Mouse (Mus musculus) CH12.LX (cell line): ENCODE results near the gene Olfml2b. TPM values are rescaled to one million over a fixed set of nuclear protein-coding genes. Genes with fewer than 3 reads are reported as not detected.

Experiments used
- DNase-seq: peaks from one replicate; pipeline ENCODE4 v3.0.0-alpha.2; 2013; ENCODE audit errors: extremely low read depth
- H3K27ac ChIP-seq: 2 replicates; pipeline ENCODE4 v1.5.1; 2012; ENCODE audit warnings: low read depth, mild to moderate bottlenecking, control low read depth, moderate library complexity; ENCODE audit not compliant: insufficient read depth
- H3K27me3 ChIP-seq: replicated peaks from 2 replicates; pipeline ENCODE3; 2012; ENCODE audit warnings: inconsistent platforms
- H3K36me3 ChIP-seq, 2 experiments: replicated peaks in 1 of 2; 2 replicates each; pipeline versions ENCODE3 to v1.6.1; 2012; ENCODE audit warnings: inconsistent platforms in 1 of 2, low read length in 1 of 2, mild to moderate bottlenecking in 1 of 2, mixed read lengths in 1 of 2, moderate library complexity in 1 of 2; ENCODE audit not compliant: control insufficient read depth in 1 of 2, insufficient read depth in 1 of 2
- H3K4me1 ChIP-seq, 2 experiments: 2 replicates each; pipeline ENCODE4 v1.6.1; 2012; ENCODE audit warnings: inconsistent platforms in 1 of 2, moderate library complexity in 1 of 2; ENCODE audit not compliant: insufficient read depth in 2 of 2, control insufficient read depth in 1 of 2
- H3K4me2 ChIP-seq: 2 replicates; pipeline ENCODE4 v1.6.1; 2012; ENCODE audit warnings: low read depth, mild to moderate bottlenecking, control low read depth; ENCODE audit not compliant: poor library complexity, insufficient read depth, severe bottlenecking
- H3K4me3 ChIP-seq, 3 experiments: fragments of 150-350 bp in 1 of 3; sonication (generic) in 1 of 3; replicated peaks in 1 of 3; 2 replicates each; pipeline versions ENCODE3 to v1.5.1; 2011 to 2012; ENCODE audit warnings: low read depth in 2 of 3, low read length in 2 of 3, mild to moderate bottlenecking in 2 of 3, moderate library complexity in 2 of 3, control low read depth in 1 of 3, improper control_type of control experiment in 1 of 3, inconsistent platforms in 1 of 3, mixed read lengths in 1 of 3; ENCODE audit not compliant: poor library complexity in 1 of 3
- H3K79me2 ChIP-seq: replicated peaks from 2 replicates; pipeline ENCODE4 v1.6.1; 2012; ENCODE audit warnings: mild to moderate bottlenecking, moderate library complexity; ENCODE audit not compliant: control insufficient read depth, poor library complexity, insufficient read depth, severe bottlenecking; ENCODE audit errors: extremely low read depth
- H3K9ac ChIP-seq: 2 replicates; pipeline ENCODE4 v1.6.1; 2012; ENCODE audit warnings: low read depth, mild to moderate bottlenecking, control low read depth, moderate library complexity; ENCODE audit not compliant: insufficient read depth
- H3K9me3 ChIP-seq: replicated peaks from 2 replicates; pipeline ENCODE3; 2012; ENCODE audit warnings: low read length, inconsistent platforms, mixed read lengths
- BHLHE40 ChIP-seq: IDR thresholded peaks from 2 replicates; pipeline ENCODE4 v1.6.1; 2011; ENCODE audit warnings: mild to moderate bottlenecking, low read depth, low read length, improper control_type of control experiment
- CHD2 ChIP-seq: IDR thresholded peaks from 2 replicates; pipeline ENCODE4 v1.6.1; 2011; ENCODE audit warnings: low read length, improper control_type of control experiment
- E2F4 ChIP-seq: IDR thresholded peaks from 2 replicates; pipeline ENCODE4 v1.6.1; 2011; ENCODE audit warnings: low read depth, low read length, improper control_type of control experiment; ENCODE audit not compliant: insufficient replicate concordance
- ETS1 ChIP-seq: conservative IDR thresholded peaks from 2 replicates; pipeline ENCODE4 v1.6.1; 2012; ENCODE audit warnings: low read depth, mild to moderate bottlenecking, inconsistent platforms, low read length, improper control_type of control experiment, moderate library complexity
- GABPA ChIP-seq: IDR thresholded peaks from 2 replicates; pipeline ENCODE4 v1.6.1; 2012; ENCODE audit warnings: low read depth, low read length, improper control_type of control experiment, inconsistent platforms; ENCODE audit not compliant: insufficient replicate concordance
- MAFK ChIP-seq: IDR thresholded peaks from 2 replicates; pipeline ENCODE4 v1.6.1; 2011; ENCODE audit warnings: low read length, improper control_type of control experiment; ENCODE audit not compliant: insufficient replicate concordance
- MEF2A ChIP-seq: IDR thresholded peaks from 2 replicates; pipeline ENCODE4 v1.6.1; 2014; ENCODE audit warnings: low read depth, mild to moderate bottlenecking, inconsistent platforms, low read length, improper control_type of control experiment, borderline replicate concordance
- NRF1 ChIP-seq: IDR thresholded peaks from 2 replicates; pipeline ENCODE4 v1.6.1; 2014; ENCODE audit warnings: low read depth, mild to moderate bottlenecking, inconsistent platforms, low read length, improper control_type of control experiment, moderate library complexity
- PAX5 ChIP-seq: IDR thresholded peaks from 2 replicates; pipeline ENCODE4 v1.6.1; 2012; ENCODE audit warnings: low read length, inconsistent platforms, mixed read lengths
- POLR2AphosphoS2 ChIP-seq: IDR thresholded peaks from 2 replicates; pipeline ENCODE4 v1.6.1; 2011; ENCODE audit warnings: low read depth, low read length, improper control_type of control experiment
- SIN3A ChIP-seq: IDR thresholded peaks from 2 replicates; pipeline ENCODE4 v1.6.1; 2012; ENCODE audit warnings: low read length, improper control_type of control experiment, inconsistent platforms
- TBP ChIP-seq: conservative IDR thresholded peaks from 2 replicates; pipeline ENCODE4 v1.6.1; 2011; ENCODE audit warnings: low read depth, low read length, improper control_type of control experiment
- USF2 ChIP-seq: conservative IDR thresholded peaks from 2 replicates; pipeline ENCODE4 v1.6.1; 2011; ENCODE audit warnings: low read depth, low read length, improper control_type of control experiment
- ZC3H11A ChIP-seq: IDR thresholded peaks from 2 replicates; pipeline ENCODE4 v1.6.1; 2012; ENCODE audit warnings: low read depth, mild to moderate bottlenecking, inconsistent platforms, low read length, improper control_type of control experiment
- ZKSCAN1 ChIP-seq: IDR thresholded peaks from 2 replicates; pipeline ENCODE4 v1.6.1; 2012; ENCODE audit warnings: low read depth, inconsistent platforms, low read length, improper control_type of control experiment, borderline replicate concordance
- dilution Hi-C: fragments of 300-500 bp; cut with MboI; formaldehyde crosslinking; loops from 2 replicates; pipeline ENCODE4 v1.14.3; 2020; ENCODE audit warnings: low sequenced_read_pairs; ENCODE audit not compliant: extremely low pct_unique_long_range_greater_than_20kb, extremely low pct_ligation_motif_present
- in situ Hi-C: fragments of 300-500 bp; cut with MboI; formaldehyde crosslinking; loops from 3 replicates; pipeline ENCODE4 v1.14.3; 2019; ENCODE audit warnings: low sequenced_read_pairs, low pct_ligation_motif_present, low pct_unique_long_range_greater_than_20kb, mixed read lengths
- polyA plus RNA-seq: library from polyadenylated mRNA; unstranded; fragments of >175 nt; gene quantifications from 2 replicates; pipeline ENCODE4 v1.2.1, GENCODE M21; 2012; ENCODE audit warnings: low read depth; ENCODE audit not compliant: insufficient read length
- total RNA-seq, 2 experiments: library from RNA; depleted of rRNA; stranded (reverse); fragments of 300-350 nt in 1 of 2; fragments of >200 nt in 1 of 2; gene quantifications; 2 replicates each; pipeline ENCODE4 v1.2.3; 2012 to 2014

Olfml2b gene
- total and polyA plus RNA-seq, 3 experiments: 0.34 to 1.0 (median 0.35) TPM

DNA sequence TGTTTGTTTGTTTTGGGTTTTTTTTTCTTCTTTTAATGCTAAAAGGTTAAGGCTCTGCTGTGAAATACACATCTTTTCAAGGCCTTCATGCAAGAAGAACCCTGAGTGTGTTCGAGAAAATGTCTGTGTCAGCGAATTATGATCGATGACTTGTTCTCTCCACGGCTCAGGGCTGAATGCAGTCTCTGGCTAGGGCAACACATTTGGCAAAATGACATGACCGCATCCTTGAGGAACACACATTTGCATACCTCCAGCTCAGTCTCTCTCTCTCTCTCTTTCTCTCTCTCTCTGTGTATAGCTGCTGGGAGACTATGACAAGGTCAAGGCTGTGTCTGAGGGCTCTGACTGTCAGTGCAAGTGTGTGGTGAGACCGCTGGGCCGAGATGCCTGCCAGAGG, 3.0 kb downstream of the Olfml2b start:
- in situ Hi-C loops: loop anchor here (25.0 kb wide), 2 partner anchors 190 to 340 kb away; partner anchors contain the start of gene Fcgr2b
- peak; percentile 85 for TF ChIP-seq MAFK
- no peak for TF ChIP-seq CHD2
- Histone ChIP-seq H3K27me3 (peaks cover 11% of the 10 kb centered on the region), H3K79me2 (no peaks in the 10 kb centered on the region), H3K4me2 (no peak overlapping the region), H3K4me1 (peaks cover 2 to 9% of the 10 kb centered on the region in 2 experiments; a peak in 3 of 4 replicates), H3K36me3 (no peaks in the 10 kb centered on the region), H3K27ac (no peak overlapping the region), H3K9me3 (no peaks in the 10 kb centered on the region), H3K9ac (no peak overlapping the region), H3K4me3 (no peak overlapping the region)
- dilution Hi-C loops: no loop called here
- DNase-seq: no peak

DNA sequence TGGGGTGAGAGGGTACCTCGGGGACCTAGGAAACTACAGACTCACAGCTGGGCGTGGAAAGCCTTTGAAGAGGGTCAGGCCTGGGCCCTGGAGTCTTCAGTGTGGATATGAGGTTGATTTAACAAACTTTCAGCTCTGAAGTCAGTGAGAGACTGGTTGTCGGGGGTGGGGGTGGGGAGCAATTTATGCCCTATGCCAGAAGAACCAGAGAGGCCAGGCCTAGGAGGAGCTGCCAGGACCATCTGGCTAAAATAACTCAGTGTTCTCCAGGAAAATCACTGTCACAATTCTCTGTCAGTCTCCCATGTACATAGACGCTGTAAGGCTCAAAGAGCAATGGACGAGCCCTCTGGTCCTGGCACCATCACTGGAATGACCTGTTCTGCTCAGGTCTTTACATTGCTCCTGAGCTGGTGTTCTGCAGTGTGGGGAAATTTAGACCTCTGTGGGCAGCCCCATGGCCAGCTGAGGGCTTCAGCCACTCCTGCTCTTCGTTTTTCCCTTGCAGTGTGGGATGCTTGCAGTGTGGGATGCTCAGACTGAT, 3.7 kb downstream of the Olfml2b start:
- Histone ChIP-seq H3K79me2 (no peaks in the 10 kb centered on the region), H3K27ac (no peak overlapping the region), H3K4me3 (no peak overlapping the region), H3K4me2 (no peak overlapping the region), H3K9ac (no peak overlapping the region), H3K36me3 (no peaks in the 10 kb centered on the region), H3K9me3 (no peaks in the 10 kb centered on the region), H3K27me3 (peaks cover 11% of the 10 kb centered on the region), H3K4me1 (peaks cover 2 to 12% of the 10 kb centered on the region in 2 experiments; a peak in 3 of 4 replicates)
- no peak for DNase-seq
- in situ Hi-C loops (loop anchor here (25.0 kb wide), 2 partner anchors 189 to 339 kb away; partner anchors contain the start of gene Fcgr2b), dilution Hi-C loops (no loop called here)
- TF ChIP-seq TBP: no peak
- no peak for TF ChIP-seq ETS1
- TF ChIP-seq PAX5: no peak
- no peak for TF ChIP-seq GABPA
- TF ChIP-seq E2F4: no peak
- no peak for TF ChIP-seq CHD2
- no peak for TF ChIP-seq ZC3H11A

DNA sequence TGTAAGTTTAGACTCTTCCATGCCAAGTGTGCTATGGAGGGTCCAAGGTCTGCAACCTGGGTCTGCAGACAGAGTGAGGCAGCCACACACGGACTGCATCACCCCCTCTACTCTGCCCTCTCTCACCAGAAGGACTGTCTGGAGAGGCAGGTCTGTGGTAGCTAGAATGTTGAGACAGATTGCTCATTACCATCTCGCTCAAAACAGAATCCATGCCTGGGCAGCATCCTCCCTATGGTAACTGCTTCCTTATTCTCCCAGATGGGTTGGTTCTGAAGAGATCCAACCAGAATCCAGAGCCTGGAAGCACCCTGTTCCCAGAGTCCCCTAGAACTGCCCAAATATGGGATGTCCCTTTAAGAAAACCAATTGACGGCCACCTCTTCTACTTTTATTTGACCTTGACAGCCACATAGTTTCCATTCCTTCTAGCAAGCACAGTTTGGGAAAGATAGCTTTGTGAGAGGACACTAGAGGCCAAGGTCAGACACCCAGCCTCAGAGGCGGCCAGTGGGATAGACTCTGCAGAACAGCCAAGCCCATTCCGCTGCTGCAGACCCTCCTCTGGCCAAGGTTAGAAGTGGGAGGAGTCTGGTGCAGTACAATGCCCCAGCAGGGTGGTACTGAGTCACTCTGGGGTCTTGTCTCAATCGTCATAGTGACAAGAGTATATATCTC, 6.9 kb downstream of the Olfml2b start:
- TF ChIP-seq BHLHE40: no peak
- TF ChIP-seq E2F4: no peak
- TF ChIP-seq MEF2A: no peak
- no peak for TF ChIP-seq ETS1
- TF ChIP-seq POLR2AphosphoS2: no peak
- no peak for TF ChIP-seq USF2
- no peak for TF ChIP-seq SIN3A
- no peak for TF ChIP-seq NRF1
- TF ChIP-seq ZKSCAN1: no peak
- H3K9me3 ChIP-seq: no peaks in the 10 kb centered on the region
- dilution Hi-C loops: no loop called here

More for the DNA sequence above, 6.9 kb downstream of the Olfml2b start:
- Histone ChIP-seq H3K4me3 (no peak overlapping the region), H3K4me1 (peaks cover 2 to 12% of the 10 kb centered on the region in 2 experiments; a peak in 2 of 4 replicates), H3K27me3 (no peaks in the 10 kb centered on the region), H3K27ac (no peak overlapping the region), H3K4me2 (no peak overlapping the region), H3K36me3 (no peaks in the 10 kb centered on the region), H3K9ac (no peak overlapping the region), H3K79me2 (no peaks in the 10 kb centered on the region)
- DNase-seq: no peak
- in situ Hi-C loops: no loop called here
